Mouse (Mus musculus): ENCODE results near the gene Taok3. TPM values are rescaled to one million over a fixed set of nuclear protein-coding genes. Genes with fewer than 3 reads are reported as not detected.

Gene Taok3
- polyA plus RNA-seq, 1 experiment: 11.1 TPM

GRCm38 (mm10) chr5:117295011-117295410 is 175.1 kb downstream of the Taok3 start:
- Histone ChIP-seq H3K27me3 (replicated peaks; ENCODE audit: control insufficient read depth, insufficient read depth, low read length) (no peaks in the 10 kb centered on the region), H3K27ac (ENCODE audit: insufficient read depth, low read depth, low read length) (no peak overlapping the region), H3K4me1 (ENCODE audit: control insufficient read depth, insufficient read depth, low read length) (no peaks in the 10 kb centered on the region), H3K4me3 (ENCODE audit: insufficient read depth, low read depth, low read length) (no peak overlapping the region), H3K36me3 (ENCODE audit: control insufficient read depth, insufficient read depth, low read length) (no peaks in the 10 kb centered on the region)
- DNase-seq: no peak
- TF ChIP-seq CTCF (conservative IDR thresholded peaks at IDR 0.05; ENCODE audit: insufficient read depth, insufficient read length, low read depth, low read length) (no peak), POLR2A (IDR thresholded peaks at IDR 0.05; ENCODE audit: low read depth, low read length) (no peak)
- 74% methylated on average over 8 of the region's 8 CpGs for WGBS

DNA sequence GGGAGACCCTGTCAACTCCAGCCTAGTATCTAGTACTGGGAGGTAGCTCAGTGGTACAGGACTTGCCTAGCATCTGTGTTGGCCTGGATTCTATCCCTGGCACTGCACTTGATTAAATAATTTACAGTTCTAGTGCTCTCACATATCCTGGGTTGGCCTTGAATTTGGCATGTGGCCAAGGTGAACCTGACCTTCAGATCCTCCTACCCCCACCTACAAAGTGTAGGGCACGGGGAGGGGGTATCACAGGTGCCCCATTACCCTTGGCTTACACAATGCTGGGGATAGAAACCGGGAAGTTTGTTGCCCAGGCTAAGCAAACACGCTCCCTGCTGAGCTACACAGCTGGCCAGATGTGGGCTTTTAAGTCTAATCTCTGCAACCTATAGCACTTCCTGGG is 183.0 kb downstream of the Taok3 start:
- Histone ChIP-seq H3K36me3 (ENCODE audit: control insufficient read depth, insufficient read depth, low read length) (no peaks in the 10 kb centered on the region), H3K4me3 (ENCODE audit: insufficient read depth, low read depth, low read length) (no peak overlapping the region), H3K4me1 (ENCODE audit: control insufficient read depth, insufficient read depth, low read length) (no peaks in the 10 kb centered on the region; the same call in 1 of the 2 replicates), H3K27me3 (replicated peaks; ENCODE audit: control insufficient read depth, insufficient read depth, low read length) (no peaks in the 10 kb centered on the region), H3K27ac (ENCODE audit: insufficient read depth, low read depth, low read length) (no peak overlapping the region)
- DNase-seq: peak; percentile 54
- no peak for TF ChIP-seq CTCF (conservative IDR thresholded peaks at IDR 0.05; ENCODE audit: insufficient read depth, insufficient read length, low read depth, low read length)
- TF ChIP-seq POLR2A (IDR thresholded peaks at IDR 0.05; ENCODE audit: low read depth, low read length): no peak
- 40% methylated on average over 3 of the region's 3 CpGs for WGBS

- Histone ChIP-seq H3K4me1 (ENCODE audit: control insufficient read depth, insufficient read depth, low read length) (no peaks in the 10 kb centered on the region; the same call in 1 of the 2 replicates), H3K27me3 (replicated peaks; ENCODE audit: control insufficient read depth, insufficient read depth, low read length) (no peaks in the 10 kb centered on the region), H3K4me3 (ENCODE audit: insufficient read depth, low read depth, low read length) (no peak overlapping the region), H3K27ac (ENCODE audit: insufficient read depth, low read depth, low read length) (no peak overlapping the region), H3K36me3 (ENCODE audit: control insufficient read depth, insufficient read depth, low read length) (no peaks in the 10 kb centered on the region)
- 77% methylated on average over 18 of the region's 18 CpGs for WGBS
- no peak for TF ChIP-seq CTCF (conservative IDR thresholded peaks at IDR 0.05; ENCODE audit: insufficient read depth, insufficient read length, low read depth, low read length)
- no peak for TF ChIP-seq POLR2A (IDR thresholded peaks at IDR 0.05; ENCODE audit: low read depth, low read length)
- DNase-seq: no peak
Observed at GRCm38 (mm10) chr5:117303691-117304579, 184.0 kb downstream of the Taok3 start.

DNA sequence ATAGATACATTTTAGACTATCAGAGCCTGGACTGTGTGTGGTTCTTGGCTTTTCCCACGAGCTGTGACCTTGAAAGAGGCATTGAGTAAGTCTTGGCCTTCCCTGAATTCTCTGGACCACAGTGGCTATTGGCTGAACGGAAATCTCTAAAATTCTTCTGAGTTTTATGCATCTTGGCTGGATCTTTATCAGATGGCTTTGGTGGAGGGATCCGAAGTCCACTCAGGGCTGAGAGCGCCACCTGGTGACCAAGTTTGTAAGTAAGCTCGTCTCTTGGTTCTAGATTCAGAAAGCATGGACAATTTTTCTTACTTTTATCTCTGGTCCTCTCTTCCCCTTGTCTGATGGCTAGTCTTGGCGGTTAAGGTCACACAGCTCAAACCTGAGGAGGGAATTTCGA is 185.0 kb downstream of the Taok3 start:
- Histone ChIP-seq H3K4me3 (ENCODE audit: insufficient read depth, low read depth, low read length) (no peak overlapping the region), H3K27me3 (replicated peaks; ENCODE audit: control insufficient read depth, insufficient read depth, low read length) (no peaks in the 10 kb centered on the region), H3K36me3 (ENCODE audit: control insufficient read depth, insufficient read depth, low read length) (no peaks in the 10 kb centered on the region), H3K4me1 (ENCODE audit: control insufficient read depth, insufficient read depth, low read length) (no peaks in the 10 kb centered on the region; the same call in 1 of the 2 replicates), H3K27ac (ENCODE audit: insufficient read depth, low read depth, low read length) (no peak overlapping the region)
- TF ChIP-seq POLR2A (IDR thresholded peaks at IDR 0.05; ENCODE audit: low read depth, low read length) (no peak), CTCF (conservative IDR thresholded peaks at IDR 0.05; ENCODE audit: insufficient read depth, insufficient read length, low read depth, low read length) (peak; percentile 81)
- peak; percentile 90 for DNase-seq
- 41% methylated on average over 7 of the region's 7 CpGs for WGBS

- Histone ChIP-seq H3K36me3 (ENCODE audit: control insufficient read depth, insufficient read depth, low read length) (no peaks in the 10 kb centered on the region), H3K4me1 (ENCODE audit: control insufficient read depth, insufficient read depth, low read length) (no peaks in the 10 kb centered on the region; the same call in 1 of the 2 replicates), H3K4me3 (ENCODE audit: insufficient read depth, low read depth, low read length) (no peak overlapping the region), H3K27ac (ENCODE audit: insufficient read depth, low read depth, low read length) (no peak overlapping the region), H3K27me3 (replicated peaks; ENCODE audit: control insufficient read depth, insufficient read depth, low read length) (no peaks in the 10 kb centered on the region)
- no peak for DNase-seq
- 81% methylated on average over 5 of the region's 5 CpGs for WGBS
- TF ChIP-seq CTCF (conservative IDR thresholded peaks at IDR 0.05; ENCODE audit: insufficient read depth, insufficient read length, low read depth, low read length): no peak
- no peak for TF ChIP-seq POLR2A (IDR thresholded peaks at IDR 0.05; ENCODE audit: low read depth, low read length)
Observed at GRCm38 (mm10) chr5:117305754-117306153, 185.8 kb downstream of the Taok3 start.

DNA sequence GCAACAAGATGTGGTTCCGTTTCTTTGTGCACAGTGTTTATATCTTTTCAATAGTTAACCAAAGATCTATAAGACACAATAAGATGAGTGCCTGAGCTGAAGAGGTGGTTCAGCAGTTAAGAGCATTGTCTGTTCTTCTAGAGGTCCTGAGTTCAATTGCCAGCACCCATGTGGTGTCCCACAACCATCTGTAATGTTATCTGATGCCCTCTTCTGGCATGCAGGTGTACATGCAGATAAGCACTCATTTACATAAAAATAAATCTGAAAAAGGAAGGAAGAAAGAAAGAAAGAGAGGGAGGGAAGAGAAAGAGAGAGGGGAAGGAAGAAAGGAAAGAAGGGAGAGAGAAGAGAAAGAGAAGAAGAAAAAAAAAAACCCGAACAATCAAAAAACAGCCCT is 186.9 kb downstream of the Taok3 start:
- no peak for DNase-seq
- Histone ChIP-seq H3K27ac (ENCODE audit: insufficient read depth, low read depth, low read length) (no peak overlapping the region), H3K4me3 (ENCODE audit: insufficient read depth, low read depth, low read length) (no peak overlapping the region), H3K27me3 (replicated peaks; ENCODE audit: control insufficient read depth, insufficient read depth, low read length) (no peaks in the 10 kb centered on the region), H3K4me1 (ENCODE audit: control insufficient read depth, insufficient read depth, low read length) (no peaks in the 10 kb centered on the region; the same call in 1 of the 2 replicates), H3K36me3 (ENCODE audit: control insufficient read depth, insufficient read depth, low read length) (no peaks in the 10 kb centered on the region)
- no peak for TF ChIP-seq POLR2A (IDR thresholded peaks at IDR 0.05; ENCODE audit: low read depth, low read length)
- TF ChIP-seq CTCF (conservative IDR thresholded peaks at IDR 0.05; ENCODE audit: insufficient read depth, insufficient read length, low read depth, low read length): no peak
- 96% methylated on average over 2 of the region's 2 CpGs for WGBS

- Histone ChIP-seq H3K4me3 (ENCODE audit: insufficient read depth, low read depth, low read length) (no peak overlapping the region), H3K36me3 (ENCODE audit: control insufficient read depth, insufficient read depth, low read length) (no peaks in the 10 kb centered on the region), H3K27ac (ENCODE audit: insufficient read depth, low read depth, low read length) (no peak overlapping the region), H3K4me1 (ENCODE audit: control insufficient read depth, insufficient read depth, low read length) (no peaks in the 10 kb centered on the region; the same call in 1 of the 2 replicates), H3K27me3 (replicated peaks; ENCODE audit: control insufficient read depth, insufficient read depth, low read length) (no peaks in the 10 kb centered on the region)
- TF ChIP-seq CTCF (conservative IDR thresholded peaks at IDR 0.05; ENCODE audit: insufficient read depth, insufficient read length, low read depth, low read length) (peak; percentile 87), POLR2A (IDR thresholded peaks at IDR 0.05; ENCODE audit: low read depth, low read length) (no peak)
- peak; percentile 84 for DNase-seq
- WGBS: 14% methylated on average over 11 of the region's 11 CpGs
Observed at GRCm38 (mm10) chr5:117307699-117308098, 187.8 kb downstream of the Taok3 start.

All from kidney, adult 2 months (tissue).